ENCODE assay signal across 13 mouse cellular contexts in the genomic region with DNA sequence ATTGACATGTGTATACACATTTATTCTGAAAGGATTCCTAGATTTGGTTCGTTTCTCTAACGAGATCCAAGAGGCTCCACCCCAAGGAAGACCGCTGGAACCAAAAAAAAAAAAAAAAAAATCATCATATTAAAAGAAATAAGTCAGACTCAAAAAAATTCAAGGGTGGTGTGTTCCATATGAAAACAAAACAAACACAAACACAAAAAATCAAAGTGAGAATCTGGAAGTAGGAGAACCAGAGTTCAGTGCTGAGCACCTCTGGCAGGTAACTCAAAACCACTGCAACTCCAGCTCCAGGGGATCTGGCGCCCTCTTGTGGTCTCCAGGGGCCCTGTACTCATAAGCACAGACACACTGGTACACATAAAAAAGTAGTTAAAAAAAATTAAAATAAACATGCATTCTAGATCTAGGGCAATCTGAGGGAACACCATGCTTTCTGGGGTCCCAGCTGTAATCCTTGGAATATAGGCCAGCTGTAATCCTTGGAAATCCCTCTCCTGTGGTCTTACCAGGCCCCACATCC. TPM values are rescaled to one million over a fixed set of nuclear protein-coding genes. Genes with fewer than 3 reads are reported as not detected.
DNase-seq lines count a peak whose midpoint lies in the region; ATAC-seq and TF ChIP-seq lines count a peak whose summit lies in the region.
"Had no signal": no experiment of that assay in that cellular context is flagged by ENCODE, and none has a peak within 500 bp of the region (broad histone marks: within the 10 kb centered on the region; RNA-seq: fewer than 3 reads in every experiment).

No protein-coding gene starts in this region.

- TF ChIP-seq EP300 in liver, postnatal 0 days (IDR thresholded peaks at IDR 0.05; ENCODE audit: low read depth), result no peak

- ATAC-seq in liver, postnatal 0 days, result no peak

- H3K4me1 ChIP-seq in liver, postnatal 0 days (ENCODE audit: insufficient read depth), result peaks cover 14% of the 10 kb centered on the region

- H3K9me3 ChIP-seq in liver, postnatal 0 days (ENCODE audit: low read length), result no peaks in the 10 kb centered on the region
- H3K9me3 ChIP-seq: liver, embryonic 13.5 days had no signal

- H3K27ac ChIP-seq in gastrocnemius, adult 2 months, result peak overlapping the region; percentile 31
- no peak overlapping the region for H3K27ac ChIP-seq in liver, postnatal 0 days (ENCODE audit: low read depth)
- H3K27ac ChIP-seq: liver, embryonic 13.5 days had no signal

- H3K4me3 ChIP-seq in gastrocnemius, adult 2 months, result no peak overlapping the region
- no peak overlapping the region for H3K4me3 ChIP-seq in liver, postnatal 0 days (ENCODE audit: low read depth, low read length)
- H3K4me3 ChIP-seq: liver, embryonic 13.5 days; megakaryocyte, embryonic 14.5 days had no signal

- H3K4me2 ChIP-seq in liver, postnatal 0 days (ENCODE audit: low read depth, low read length), result no peak overlapping the region
- H3K4me2 ChIP-seq: liver, embryonic 13.5 days had no signal

- no peaks in the 10 kb centered on the region for H3K36me3 ChIP-seq in liver, postnatal 0 days (replicated peaks; ENCODE audit: insufficient read depth, low read length)
- H3K36me3 ChIP-seq in splenic B cell, adult 2 months (ENCODE audit: control insufficient read depth, insufficient read depth, low read length, poor library complexity, severe bottlenecking), result no peaks in the 10 kb centered on the region
- H3K36me3 ChIP-seq: liver, embryonic 13.5 days had no signal

- WGBS in liver, postnatal 0 days (ENCODE audit: insufficient replicate concordance), result 73% methylated on average over 4 of the region's 4 CpGs

- no peak for DNase-seq in gastrocnemius, adult 2 months
- no peak for DNase-seq in gastrocnemius, postnatal 25 days
- DNase-seq in liver, postnatal 0 days, result no peak
- DNase-seq in liver (no peak), ES-CJ7 (ENCODE audit: low read depth, low spot score) (peak; percentile 47)
- DNase-seq in splenic B cell, adult 2 months (ENCODE audit: low read depth, low spot score), result peak; percentile 30
- DNase-seq in adrenal gland, postnatal 10 days, result no peak
- no peak for DNase-seq in embryo, embryonic 9.5 days (ENCODE audit: extremely low spot score)
- DNase-seq: adrenal gland, postnatal 25 days; cerebellum, adult 11-12 months; liver, embryonic 13.5 days; thymus, postnatal 14 days had no signal

- H3K27me3 ChIP-seq in liver, postnatal 0 days (ENCODE audit: insufficient read depth, low read length), result no peaks in the 10 kb centered on the region
- H3K27me3 ChIP-seq in splenic B cell, adult 2 months (ENCODE audit: control insufficient read depth, insufficient read depth, low read length, poor library complexity, severe bottlenecking), result no peaks in the 10 kb centered on the region

- TF ChIP-seq CTCF in gastrocnemius, adult 2 months (IDR thresholded peaks at IDR 0.05), result peak; percentile 43
- peak; percentile 33; the same call in 1 of the 2 replicates for TF ChIP-seq CTCF in liver, postnatal 0 days (IDR thresholded peaks at IDR 0.05; ENCODE audit: low read depth)

- no peak overlapping the region for H3K9ac ChIP-seq in liver, postnatal 0 days (replicated peaks)
- H3K9ac ChIP-seq: liver, embryonic 13.5 days had no signal

- intact Hi-C loops in gastrocnemius, adult 2 months (cut with DNase I), result no loop called here

RNA-seq across cellular contexts. Expression of gene Tarbp1, which starts 44.6 kb away (rescaled TPM):
- 1 to 10 TPM; 4.8 to 7.1 TPM for total RNA-seq in gastrocnemius, adult 2 months (2021)
- total RNA-seq in gastrocnemius, postnatal 25 days (2021), result 1 to 10 TPM; 4.7 to 5.5 TPM
- 0.82 and 1.1 TPM in 2 replicates for polyA plus RNA-seq in liver, postnatal 0 days (2015; fragmentation: Nextera tagmentation; extraction: Ambion mirVana)
- 1 to 10 TPM; 8.7 to 9.8 TPM for total RNA-seq in adrenal gland, postnatal 10 days (2021)

Comparison
In these comparisons a context has a peak if more than half of its experiments do, and no peak if none do; other contexts are left out.
1. DNase-seq: peak in ES-CJ7 (single experiment) and splenic B cell, adult 2 months (single experiment); none in gastrocnemius, adult 2 months (single experiment), gastrocnemius, postnatal 25 days (single experiment), liver, postnatal 0 days (single experiment), liver (single experiment), adrenal gland, postnatal 10 days (single experiment) and embryo, embryonic 9.5 days (single experiment).